Mouse (Mus musculus): ENCODE data around the gene Safb2.
"Not testable (repeated sequence)": the region's sequence is repeated elsewhere in the genome, so short reads cannot be mapped to it uniquely, and the experiment has no call there.

DNA sequence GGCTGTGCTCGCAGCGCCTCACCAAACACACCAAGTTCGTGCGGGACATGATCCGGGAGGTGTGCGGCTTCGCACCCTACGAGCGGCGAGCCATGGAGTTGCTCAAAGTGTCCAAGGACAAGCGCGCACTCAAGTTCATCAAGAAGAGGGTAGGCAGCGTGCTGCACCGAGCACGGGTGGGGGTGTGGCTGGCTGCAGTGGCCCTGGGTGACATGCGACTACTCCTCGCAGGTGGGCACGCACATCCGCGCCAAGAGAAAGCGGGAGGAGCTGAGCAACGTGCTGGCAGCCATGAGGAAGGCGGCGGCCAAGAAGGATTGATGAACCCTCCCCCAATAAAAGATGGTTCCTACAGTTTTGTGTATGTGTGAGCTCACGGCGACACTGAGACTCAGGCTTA lies 29.5 kb upstream of the Safb2 start:
- not testable (repeated sequence) for TF ChIP-seq CTCF, POLR2A (IDR thresholded peaks at IDR 0.05; ENCODE audit: insufficient read depth, low read depth, low read length)

All from olfactory bulb, adult 2 months (tissue).